In genomic region chr13:18717185-18717584, GRCm38 (mm10) we compare ENCODE assay signal across 8 mouse cellular contexts. TPM values are rescaled to one million over a fixed set of nuclear protein-coding genes. Genes with fewer than 3 reads are reported as not detected.
DNase-seq lines count a peak whose midpoint lies in the region; ATAC-seq lines count a peak whose summit lies in the region.

Gene Vps41 (plus strand): TSS chr13:18717286.

- peak; percentile 82 for DNase-seq in NIH3T3 (ENCODE audit: low read depth)
- DNase-seq in cerebellum, postnatal 10 days = peak; percentile 86
- DNase-seq in frontal cortex, postnatal 10 days (ENCODE audit: low spot score in 2 of 2) = peak; percentile 71 to 78
- peak; percentile 70 to 91 for DNase-seq in layer of hippocampus, postnatal 14 days (ENCODE audit: low spot score in 2 of 2)
- peak; percentile 74 for DNase-seq in lung, postnatal 14 days
- peak; percentile 75 for DNase-seq in retina, adult 2 months (ENCODE audit: low read depth, low spot score)
- peak; percentile 76 to 83 for DNase-seq in thymus, postnatal 36 days

- peak within 1 kb of the TSS; percentile 58 for H3K27ac ChIP-seq in hindbrain, embryonic 12.5 days

- under 1% methylated on average over 21 of the region's 21 CpGs for WGBS in hindbrain, embryonic 12.5 days

- H3K9ac ChIP-seq in hindbrain, embryonic 12.5 days = peak within 1 kb of the TSS; percentile 82

- peaks cover 6% of the 10 kb centered on the region; the same call in 1 of the 2 replicates for H3K4me1 ChIP-seq in hindbrain, embryonic 12.5 days

- no peaks in the 10 kb centered on the region for H3K27me3 ChIP-seq in hindbrain, embryonic 12.5 days

- peak within 1 kb of the TSS; percentile 63 for H3K4me2 ChIP-seq in hindbrain, embryonic 12.5 days (replicated peaks)

- peak; percentile 99 for ATAC-seq in hindbrain, embryonic 12.5 days (ENCODE audit: low FRiP score)

- H3K9me3 ChIP-seq in hindbrain, embryonic 12.5 days (replicated peaks) = no peaks in the 10 kb centered on the region

- H3K36me3 ChIP-seq in hindbrain, embryonic 12.5 days = no peaks in the 10 kb centered on the region

- peak within 1 kb of the TSS; percentile 79 for H3K4me3 ChIP-seq in hindbrain, embryonic 12.5 days

RNA-seq across cellular contexts. Expression of gene Vps41, which starts in this region (rescaled TPM):
- polyA plus RNA-seq in hindbrain, embryonic 12.5 days (2016; fragmentation: Nextera tagmentation; extraction: Ambion mirVana) = 105 and 110 TPM in 2 replicates
- 100 to 1,000 TPM; 135 to 141 TPM for total RNA-seq in layer of hippocampus, postnatal 14 days (2021)

Comparison
In these comparisons a context has a peak if more than half of its experiments do, and no peak if none do; other contexts are left out.
1. Peak in every context shown above with its lines: DNase-seq, ATAC-seq, H3K4me3 ChIP-seq and H3K27ac ChIP-seq.